Mouse (Mus musculus): ENCODE measurements around the gene Mxra8. TPM values are rescaled to one million over a fixed set of nuclear protein-coding genes. Genes with fewer than 3 reads are reported as not detected.

The Mxra8 gene
- total RNA-seq, 1 experiment = 14.4 TPM

GRCm38 (mm10) chr4:155847591-155848352 is 8.3 kb downstream of the Mxra8 start:
- Histone ChIP-seq H3K27ac (ENCODE audit: insufficient read depth, low read depth, low read length, poor library complexity, severe bottlenecking) (no peak overlapping the region), H3K4me1 (ENCODE audit: control insufficient read depth in 2 of 2, insufficient read depth in 2 of 2, low read length in 2 of 2, poor library complexity in 1 of 2) (peaks cover 5 to 9% of the 10 kb centered on the region in 2 experiments; a peak in 3 of 4 replicates), H3K9me3 (ENCODE audit: control insufficient read depth, insufficient read depth, low read depth, low read length) (no peaks in the 10 kb centered on the region), H3K36me3 (ENCODE audit: control insufficient read depth, insufficient read depth, low read length, poor library complexity, severe bottlenecking) (no peaks in the 10 kb centered on the region), H3K4me3 (ENCODE audit: insufficient read depth in 1 of 2, low read depth in 1 of 2, low read length in 2 of 2, poor library complexity in 1 of 2, severe bottlenecking in 1 of 2) (peak overlapping the region; percentile 74 to 96), H3K9ac (ENCODE audit: insufficient read depth, low read depth, low read length, poor library complexity, severe bottlenecking) (peak overlapping the region; percentile 87)
- DNase-seq (ENCODE audit: low read depth, low spot score) = no peak
- TF ChIP-seq HCFC1 (IDR thresholded peaks at IDR 0.05; ENCODE audit: borderline replicate concordance, insufficient read depth, low read length) = no peak
- in situ Hi-C loops (cut with MboI; ENCODE audit: low sequenced_read_pairs in 2 of 2, unreplicated experiment in 2 of 2) = no loop called here

GRCm38 (mm10) chr4:155848434-155849095 is 9.1 kb downstream of the Mxra8 start:
- Histone ChIP-seq H3K27ac (ENCODE audit: insufficient read depth, low read depth, low read length, poor library complexity, severe bottlenecking) (no peak overlapping the region), H3K9ac (ENCODE audit: insufficient read depth, low read depth, low read length, poor library complexity, severe bottlenecking) (no peak overlapping the region), H3K36me3 (ENCODE audit: control insufficient read depth, insufficient read depth, low read length, poor library complexity, severe bottlenecking) (no peaks in the 10 kb centered on the region), H3K9me3 (ENCODE audit: control insufficient read depth, insufficient read depth, low read depth, low read length) (no peaks in the 10 kb centered on the region), H3K4me3 (ENCODE audit: insufficient read depth in 1 of 2, low read depth in 1 of 2, low read length in 2 of 2, poor library complexity in 1 of 2, severe bottlenecking in 1 of 2) (peak overlapping the region; percentile 74 to 96; a peak in 3 of 4 replicates), H3K4me1 (ENCODE audit: control insufficient read depth in 2 of 2, insufficient read depth in 2 of 2, low read length in 2 of 2, poor library complexity in 1 of 2) (peaks cover 5 to 9% of the 10 kb centered on the region in 2 experiments; a peak in 3 of 4 replicates)
- TF ChIP-seq CHD2 (IDR thresholded peaks at IDR 0.05; ENCODE audit: low read depth, low read length) (no peak), ZC3H11A (IDR thresholded peaks at IDR 0.05; ENCODE audit: borderline replicate concordance, low read depth, low read length) (no peak), HCFC1 (IDR thresholded peaks at IDR 0.05; ENCODE audit: borderline replicate concordance, insufficient read depth, low read length) (no peak), MAFK (IDR thresholded peaks at IDR 0.05; ENCODE audit: insufficient read depth, low read depth, low read length) (no peak), ZNF384 (IDR thresholded peaks at IDR 0.05; ENCODE audit: low read depth, low read length) (no peak)
- no peak for DNase-seq (ENCODE audit: low read depth, low spot score)
- in situ Hi-C loops (cut with MboI; ENCODE audit: low sequenced_read_pairs in 2 of 2, unreplicated experiment in 2 of 2) = no loop called here

- H3K4me1 ChIP-seq (ENCODE audit: control insufficient read depth in 2 of 2, insufficient read depth in 2 of 2, low read length in 2 of 2, poor library complexity in 1 of 2) = peaks cover 5 to 9% of the 10 kb centered on the region in 2 experiments; a peak in 3 of 4 replicates
- H3K4me3 ChIP-seq (ENCODE audit: insufficient read depth in 1 of 2, low read depth in 1 of 2, low read length in 2 of 2, poor library complexity in 1 of 2, severe bottlenecking in 1 of 2) = no peak overlapping the region
- H3K9me3 ChIP-seq (ENCODE audit: control insufficient read depth, insufficient read depth, low read depth, low read length) = no peaks in the 10 kb centered on the region
- no peak for TF ChIP-seq MAFK (IDR thresholded peaks at IDR 0.05; ENCODE audit: insufficient read depth, low read depth, low read length)
- no peak for TF ChIP-seq ZNF384 (IDR thresholded peaks at IDR 0.05; ENCODE audit: low read depth, low read length)
- TF ChIP-seq ZC3H11A (IDR thresholded peaks at IDR 0.05; ENCODE audit: borderline replicate concordance, low read depth, low read length) = no peak
- TF ChIP-seq HCFC1 (IDR thresholded peaks at IDR 0.05; ENCODE audit: borderline replicate concordance, insufficient read depth, low read length) = no peak
- no peak for TF ChIP-seq CHD2 (IDR thresholded peaks at IDR 0.05; ENCODE audit: low read depth, low read length)
- DNase-seq (ENCODE audit: low read depth, low spot score) = no peak
- H3K9ac ChIP-seq (ENCODE audit: insufficient read depth, low read depth, low read length, poor library complexity, severe bottlenecking) = no peak overlapping the region
- no peaks in the 10 kb centered on the region for H3K36me3 ChIP-seq (ENCODE audit: control insufficient read depth, insufficient read depth, low read length, poor library complexity, severe bottlenecking)
- no peak overlapping the region for H3K27ac ChIP-seq (ENCODE audit: insufficient read depth, low read depth, low read length, poor library complexity, severe bottlenecking)
- in situ Hi-C loops (cut with MboI; ENCODE audit: low sequenced_read_pairs in 2 of 2, unreplicated experiment in 2 of 2) = no loop called here
Observed at GRCm38 (mm10) chr4:155849391-155849790, 9.9 kb downstream of the Mxra8 start.

GRCm38 (mm10) chr4:155849792-155850451 is 10.4 kb downstream of the Mxra8 start:
- in situ Hi-C loops (cut with MboI; ENCODE audit: low sequenced_read_pairs in 2 of 2, unreplicated experiment in 2 of 2) = no loop called here
- H3K9me3 ChIP-seq (ENCODE audit: control insufficient read depth, insufficient read depth, low read depth, low read length) = no peaks in the 10 kb centered on the region
- H3K4me3 ChIP-seq (ENCODE audit: insufficient read depth in 1 of 2, low read depth in 1 of 2, low read length in 2 of 2, poor library complexity in 1 of 2, severe bottlenecking in 1 of 2) = no peak overlapping the region
- peaks cover 5 to 9% of the 10 kb centered on the region in 2 experiments; a peak in 3 of 4 replicates for H3K4me1 ChIP-seq (ENCODE audit: control insufficient read depth in 2 of 2, insufficient read depth in 2 of 2, low read length in 2 of 2, poor library complexity in 1 of 2)
- no peak overlapping the region for H3K27ac ChIP-seq (ENCODE audit: insufficient read depth, low read depth, low read length, poor library complexity, severe bottlenecking)
- H3K36me3 ChIP-seq (ENCODE audit: control insufficient read depth, insufficient read depth, low read length, poor library complexity, severe bottlenecking) = peaks cover 3% of the 10 kb centered on the region; the same call in 1 of the 2 replicates
- TF ChIP-seq HCFC1 (IDR thresholded peaks at IDR 0.05; ENCODE audit: borderline replicate concordance, insufficient read depth, low read length) (no peak), ZC3H11A (IDR thresholded peaks at IDR 0.05; ENCODE audit: borderline replicate concordance, low read depth, low read length) (no peak), CHD2 (IDR thresholded peaks at IDR 0.05; ENCODE audit: low read depth, low read length) (no peak), MAFK (IDR thresholded peaks at IDR 0.05; ENCODE audit: insufficient read depth, low read depth, low read length) (no peak), ZNF384 (IDR thresholded peaks at IDR 0.05; ENCODE audit: low read depth, low read length) (no peak)
- H3K9ac ChIP-seq (ENCODE audit: insufficient read depth, low read depth, low read length, poor library complexity, severe bottlenecking) = no peak overlapping the region
- DNase-seq (ENCODE audit: low read depth, low spot score) = no peak
